Mouse (Mus musculus): ENCODE data around the gene Mthfsd.
"Not testable (repeated sequence)": the region's sequence is repeated elsewhere in the genome, so short reads cannot be mapped to it uniquely, and the experiment has no call there.

Mthfsd gene

GRCm38 (mm10) chr8:121107668-121108656 lies at the start of gene Mthfsd:
TSS of gene Mthfsd (minus strand) at chr8:121108392.
- in situ Hi-C loops (cut with MboI), result loop anchor here (25.0 kb wide), 1 partner anchor 404 kb away; no protein-coding TSS in a partner anchor

GRCm38 (mm10) chr8:121156990-121157491 lies 48.8 kb upstream of the Mthfsd start:
- in situ Hi-C loops (cut with MboI), result no loop called here

GRCm38 (mm10) chr8:121152394-121152793 lies 44.2 kb upstream of the Mthfsd start:
- in situ Hi-C loops (cut with MboI), result no loop called here

- in situ Hi-C loops (cut with MboI), result no loop called here
These were observed 40.4 kb upstream of the Mthfsd start for GRCm38 (mm10) chr8:121148573-121149083.

- in situ Hi-C loops (cut with MboI), result not testable (repeated sequence)
These were observed 37.4 kb upstream of the Mthfsd start for GRCm38 (mm10) chr8:121145457-121146134.

GRCm38 (mm10) chr8:121136856-121137255 lies 28.7 kb upstream of the Mthfsd start:
- in situ Hi-C loops (cut with MboI), result no loop called here

- in situ Hi-C loops (cut with MboI), result no loop called here
These were observed 26.3 kb upstream of the Mthfsd start for GRCm38 (mm10) chr8:121134512-121134911.

GRCm38 (mm10) chr8:121134102-121134501 lies 25.9 kb upstream of the Mthfsd start:
- in situ Hi-C loops (cut with MboI), result no loop called here

- in situ Hi-C loops (cut with MboI), result no loop called here
These were observed 24.8 kb upstream of the Mthfsd start for GRCm38 (mm10) chr8:121132961-121133513.

GRCm38 (mm10) chr8:121130522-121130921 lies 22.3 kb upstream of the Mthfsd start:
- in situ Hi-C loops (cut with MboI), result no loop called here

GRCm38 (mm10) chr8:121129265-121129940 lies 21.2 kb upstream of the Mthfsd start:
- in situ Hi-C loops (cut with MboI), result no loop called here

GRCm38 (mm10) chr8:121128531-121129264 lies 20.5 kb upstream of the Mthfsd start:
- in situ Hi-C loops (cut with MboI), result no loop called here

- in situ Hi-C loops (cut with MboI), result no loop called here
These were observed 19.7 kb upstream of the Mthfsd start, which contains the start of gene Foxl1 for GRCm38 (mm10) chr8:121127756-121128375. TSS of gene Foxl1 (plus strand) at chr8:121127940.

GRCm38 (mm10) chr8:121127291-121127701 lies 19.1 kb upstream of the Mthfsd start:
- in situ Hi-C loops (cut with MboI), result no loop called here

- in situ Hi-C loops (cut with MboI), result no loop called here
These were observed 18.5 kb upstream of the Mthfsd start for GRCm38 (mm10) chr8:121126694-121127093.

GRCm38 (mm10) chr8:121126191-121126590 lies 18.0 kb upstream of the Mthfsd start:
- in situ Hi-C loops (cut with MboI), result no loop called here

- in situ Hi-C loops (cut with MboI), result no loop called here
These were observed 17.2 kb upstream of the Mthfsd start for GRCm38 (mm10) chr8:121125311-121125876.

- in situ Hi-C loops (cut with MboI), result loop anchor here (25.0 kb wide), 1 partner anchor 388 kb away; no protein-coding TSS in a partner anchor
These were observed 16.5 kb upstream of the Mthfsd start for GRCm38 (mm10) chr8:121124547-121125239.

GRCm38 (mm10) chr8:121123113-121123512 lies 14.9 kb upstream of the Mthfsd start:
- in situ Hi-C loops (cut with MboI), result loop anchor here (25.0 kb wide), 1 partner anchor 389 kb away; no protein-coding TSS in a partner anchor

All from mature B cell (primary cell).